Mouse (Mus musculus): ENCODE data around the gene Esrp2.

DNA sequence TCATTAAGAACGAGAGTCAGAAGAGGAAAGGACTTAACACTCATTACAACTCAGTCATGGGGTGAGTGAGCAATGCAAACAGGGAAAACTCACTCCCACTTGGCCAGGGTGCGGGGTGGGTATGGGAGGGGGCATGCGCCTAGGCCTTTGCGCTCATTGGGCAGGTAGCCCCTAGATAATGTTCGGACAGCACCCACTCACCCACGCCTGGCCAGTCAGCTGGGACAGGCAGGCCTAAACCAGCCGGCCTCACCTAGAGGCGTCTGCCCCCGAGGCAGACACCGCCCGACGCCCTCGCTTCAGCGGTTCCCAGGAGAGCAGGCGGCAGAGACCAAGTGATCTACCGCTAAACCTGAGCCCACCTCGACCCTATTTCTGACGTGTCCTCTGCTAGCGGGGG lies 1.1 kb downstream of the Esrp2 start:
- TF ChIP-seq TAL1 (IDR thresholded peaks at IDR 0.05; ENCODE audit: low read length) (no peak), GATA1 (IDR thresholded peaks at IDR 0.05; ENCODE audit: low read length) (no peak)
